Mouse (Mus musculus) hindbrain, postnatal 0 days (tissue): Measurements from ENCODE around the gene Stmnd1. TPM values are rescaled to one million over a fixed set of nuclear protein-coding genes. Genes with fewer than 3 reads are reported as not detected.
"Not testable (repeated sequence)": the region's sequence is repeated elsewhere in the genome, so short reads cannot be mapped to it uniquely, and the experiment has no call there.

Experiments used
- ATAC-seq: fragments of 200-750 bp; cut with Nextera tagmentation; 2 replicates; pipeline ENCODE4 v1.8.0; 2017; ENCODE audit warnings: mild to moderate bottlenecking, moderate TSS enrichment, moderate library complexity
- DNase-seq: peaks from one replicate; pipeline ENCODE4 v3.0.0-alpha.2; 2015; ENCODE audit warnings: low spot score
- H3K27ac ChIP-seq: fragments of 300-500 bp; sonication (generic); 2 replicates; pipeline ENCODE4 v1.5.1; 2014; ENCODE audit warnings: mild to moderate bottlenecking
- H3K27me3 ChIP-seq: fragments of 300-500 bp; sonication (generic); 2 replicates; pipeline ENCODE4 v1.6.1; 2014; ENCODE audit warnings: low read length, mixed read lengths; ENCODE audit not compliant: insufficient read depth
- H3K36me3 ChIP-seq: fragments of 300-500 bp; sonication (generic); 2 replicates; pipeline ENCODE4 v1.6.1; 2014; ENCODE audit warnings: low read length, mixed read lengths; ENCODE audit not compliant: insufficient read depth
- H3K4me1 ChIP-seq: fragments of 300-500 bp; sonication (generic); 2 replicates; pipeline ENCODE4 v1.6.1; 2014; ENCODE audit warnings: antibody characterized with exemption, low read length, mixed read lengths; ENCODE audit not compliant: insufficient read depth
- H3K4me2 ChIP-seq: fragments of 300-500 bp; sonication (generic); 2 replicates; pipeline ENCODE4 v1.6.1; 2014; ENCODE audit warnings: low read depth, mild to moderate bottlenecking, low read length, moderate library complexity, mixed read lengths
- H3K4me3 ChIP-seq: fragments of 300-500 bp; sonication (generic); 2 replicates; pipeline ENCODE4 v1.5.1; 2014; ENCODE audit warnings: low read length
- H3K9ac ChIP-seq: fragments of 300-500 bp; sonication (generic); replicated peaks from 2 replicates; pipeline ENCODE4 v1.6.1; 2014; ENCODE audit warnings: mild to moderate bottlenecking, low read length, moderate library complexity, mixed read lengths
- H3K9me3 ChIP-seq: fragments of 300-500 bp; sonication (generic); 2 replicates; pipeline ENCODE4 v1.6.1; 2016; ENCODE audit warnings: low read length, mixed read lengths
- CTCF ChIP-seq: IDR thresholded peaks from 2 replicates; pipeline ENCODE4 v1.5.1; 2016; ENCODE audit warnings: antibody characterized with exemption, control low read depth, low read depth
- WGBS: fragments of 180-500 bp; shearing (Covaris S2); extraction: QIAGEN DNeasy Blood & Tissue Kit; methylation state at CpG from one replicate; pipeline ENCODE4 v1.1.7; 2014; 5-methylcytosine and 5-hydroxymethylcytosine counted together
- polyA plus RNA-seq: library from polyadenylated mRNA; unstranded; fragments of >200 nt; fragmentation: Nextera tagmentation; extraction: Ambion mirVana; gene quantifications from 2 replicates; pipeline ENCODE4 v1.2.1, GENCODE M21; 2015
- total RNA-seq: library from RNA; depleted of rRNA; stranded (reverse); fragments of >200 nt; gene quantifications from 2 replicates; pipeline ENCODE4 v1.2.3, GENCODE M21; 2014

The Stmnd1 gene
- total and polyA plus RNA-seq, 2 experiments from 2014 or later, result 0.31 TPM; not detected in 1

GRCm38 (mm10) chr13:46326351-46326985 lies 52.9 kb downstream of the Stmnd1 start:
- H3K9me3 ChIP-seq, result no peaks in the 10 kb centered on the region
- H3K4me3 ChIP-seq, result no peak overlapping the region
- ATAC-seq (no peak), DNase-seq (no peak)
- WGBS, result 69% methylated on average over 4 of the region's 4 CpGs
- no peaks in the 10 kb centered on the region for H3K27me3 ChIP-seq
- no peaks in the 10 kb centered on the region for H3K4me1 ChIP-seq
- no peak overlapping the region for H3K9ac ChIP-seq
- H3K27ac ChIP-seq, result no peak overlapping the region
- no peak overlapping the region for H3K4me2 ChIP-seq
- H3K36me3 ChIP-seq, result no peaks in the 10 kb centered on the region
- no peak for TF ChIP-seq CTCF

GRCm38 (mm10) chr13:46335020-46335419 lies 61.5 kb downstream of the Stmnd1 start:
- ATAC-seq, result peak; percentile 79
- Histone ChIP-seq H3K4me1 (0 out of 2 replicates have a peak, but pooled peaks cover 4% of the 10 kb centered on the region), H3K27me3 (no peaks in the 10 kb centered on the region), H3K9ac (no peak overlapping the region), H3K36me3 (no peaks in the 10 kb centered on the region), H3K4me3 (no peak overlapping the region), H3K27ac (no peak overlapping the region), H3K9me3 (no peaks in the 10 kb centered on the region), H3K4me2 (no peak overlapping the region)
- TF ChIP-seq CTCF, result no peak
- DNase-seq, result peak; percentile 79
- 43% methylated on average over 6 of the region's 6 CpGs for WGBS

GRCm38 (mm10) chr13:46336281-46336680 lies 62.8 kb downstream of the Stmnd1 start:
- not testable (repeated sequence) for H3K4me3 ChIP-seq, H3K27ac ChIP-seq, H3K4me2 ChIP-seq, DNase-seq, H3K9me3 ChIP-seq, H3K9ac ChIP-seq, H3K27me3 ChIP-seq, ATAC-seq, H3K4me1 ChIP-seq, H3K36me3 ChIP-seq
- 57% methylated on average over 1 of the region's 1 CpGs for WGBS

DNA sequence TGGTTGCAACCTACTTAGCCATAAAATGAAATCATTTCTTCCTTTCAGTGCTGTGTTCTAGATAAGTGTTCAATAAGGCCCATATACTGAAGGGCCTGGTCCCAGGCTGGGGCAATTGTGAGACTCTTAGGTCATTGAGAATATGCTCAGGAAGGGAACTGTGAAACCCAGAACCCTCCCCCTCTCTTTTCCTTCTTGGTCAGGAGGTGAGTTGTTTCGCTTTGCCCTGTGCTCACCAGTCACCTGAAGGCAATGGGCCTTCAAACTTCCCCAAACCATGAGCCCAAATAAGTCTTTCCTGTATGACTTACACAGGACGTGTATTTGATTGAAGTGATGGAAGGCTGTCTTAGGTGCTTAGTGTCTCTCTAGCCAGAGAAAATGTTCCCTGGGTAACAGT lies 64.3 kb downstream of the Stmnd1 start:
- H3K4me1 ChIP-seq, result 0 out of 2 replicates have a peak, but pooled peaks cover 4% of the 10 kb centered on the region
- no peak overlapping the region for H3K4me3 ChIP-seq
- H3K27ac ChIP-seq, result no peak overlapping the region
- DNase-seq (no peak), ATAC-seq (no peak)
- H3K4me2 ChIP-seq, result no peak overlapping the region
- no peaks in the 10 kb centered on the region for H3K36me3 ChIP-seq
- 87% methylated on average over 2 of the region's 2 CpGs for WGBS
- H3K27me3 ChIP-seq, result no peaks in the 10 kb centered on the region
- no peak for TF ChIP-seq CTCF
- no peak overlapping the region for H3K9ac ChIP-seq
- no peaks in the 10 kb centered on the region for H3K9me3 ChIP-seq

GRCm38 (mm10) chr13:46339954-46340353 lies 66.4 kb downstream of the Stmnd1 start:
- Histone ChIP-seq H3K9ac (no peak overlapping the region), H3K4me3 (no peak overlapping the region), H3K36me3 (no peaks in the 10 kb centered on the region), H3K4me2 (no peak overlapping the region), H3K4me1 (0 out of 2 replicates have a peak, but pooled peaks cover 4% of the 10 kb centered on the region), H3K9me3 (no peaks in the 10 kb centered on the region), H3K27me3 (no peaks in the 10 kb centered on the region), H3K27ac (no peak overlapping the region)
- DNase-seq (no peak), ATAC-seq (no peak)
- TF ChIP-seq CTCF, result no peak
- WGBS, result 76% methylated on average over 4 of the region's 4 CpGs

DNA sequence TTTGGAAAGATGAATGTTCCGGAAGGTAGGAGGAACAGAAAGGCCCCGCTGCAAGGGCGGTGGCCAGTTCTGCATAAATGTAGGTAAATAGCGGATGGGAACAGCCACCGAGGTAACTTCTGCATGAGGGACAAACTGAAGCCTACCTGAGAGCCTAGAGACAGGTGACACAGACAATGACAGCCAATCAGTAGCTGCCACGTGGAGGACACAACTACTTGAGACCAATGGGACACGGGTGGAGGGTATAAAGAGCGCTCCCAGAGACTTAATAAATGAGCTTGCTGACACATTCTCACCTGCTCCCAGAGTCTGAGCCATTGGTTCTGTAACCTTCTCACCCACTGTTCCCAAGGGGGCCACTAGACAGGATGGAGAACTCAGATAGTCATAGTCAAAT lies 67.1 kb downstream of the Stmnd1 start:
- DNase-seq (no peak), ATAC-seq (no peak)
- Histone ChIP-seq H3K9me3 (no peaks in the 10 kb centered on the region), H3K27ac (no peak overlapping the region), H3K4me3 (no peak overlapping the region), H3K36me3 (no peaks in the 10 kb centered on the region), H3K27me3 (no peaks in the 10 kb centered on the region), H3K4me2 (no peak overlapping the region), H3K9ac (no peak overlapping the region), H3K4me1 (no peaks in the 10 kb centered on the region)
- no peak for TF ChIP-seq CTCF
- WGBS, result 96% methylated on average over 8 of the region's 8 CpGs

GRCm38 (mm10) chr13:46341419-46341818 lies 67.9 kb downstream of the Stmnd1 start:
- TF ChIP-seq CTCF, result no peak
- DNase-seq, result no peak
- H3K4me2 ChIP-seq, result no peak overlapping the region
- whole genome bisulfite sequencing, result 78% methylated on average over 5 of the region's 5 CpGs
- no peak overlapping the region for H3K9ac ChIP-seq
- no peaks in the 10 kb centered on the region for H3K9me3 ChIP-seq
- no peaks in the 10 kb centered on the region for H3K4me1 ChIP-seq
- no peak for ATAC-seq
- H3K36me3 ChIP-seq, result no peaks in the 10 kb centered on the region
- no peak overlapping the region for H3K27ac ChIP-seq
- no peak overlapping the region for H3K4me3 ChIP-seq
- no peaks in the 10 kb centered on the region for H3K27me3 ChIP-seq
